Mouse (Mus musculus) midbrain, embryonic 15.5 days (tissue): ENCODE measurements around the gene Dnaja2. TPM values are rescaled to one million over a fixed set of nuclear protein-coding genes. Genes with fewer than 3 reads are reported as not detected.

Experiments
- ATAC-seq: fragments of 200-750 bp; cut with Nextera tagmentation; replicated peaks from 2 replicates; pipeline ENCODE4 v1.8.0; 2017; ENCODE audit warnings: moderate TSS enrichment
- H3K27ac ChIP-seq: fragments of 300-500 bp; sonication (generic); 2 replicates; pipeline ENCODE4 v1.5.1; 2015; ENCODE audit warnings: mild to moderate bottlenecking, inconsistent platforms
- H3K27me3 ChIP-seq: fragments of 300-500 bp; sonication (generic); replicated peaks from 2 replicates; pipeline ENCODE4 v1.6.1; 2015; ENCODE audit warnings: inconsistent platforms
- H3K36me3 ChIP-seq: fragments of 300-500 bp; sonication (generic); replicated peaks from 2 replicates; pipeline ENCODE4 v1.6.1; 2015; ENCODE audit warnings: inconsistent platforms
- H3K4me1 ChIP-seq: fragments of 300-500 bp; sonication (generic); 2 replicates; pipeline ENCODE4 v1.6.1; 2015; ENCODE audit warnings: inconsistent platforms
- H3K4me2 ChIP-seq: fragments of 300-500 bp; sonication (generic); 2 replicates; pipeline ENCODE4 v1.6.1; 2015; ENCODE audit warnings: inconsistent platforms, mild to moderate bottlenecking, moderate library complexity
- H3K4me3 ChIP-seq: fragments of 300-500 bp; sonication (generic); 2 replicates; pipeline ENCODE4 v1.5.1; 2015; ENCODE audit warnings: mild to moderate bottlenecking, inconsistent platforms
- H3K9ac ChIP-seq: fragments of 300-500 bp; sonication (generic); 2 replicates; pipeline ENCODE4 v1.6.1; 2015; ENCODE audit warnings: mild to moderate bottlenecking, inconsistent platforms
- H3K9me3 ChIP-seq: fragments of 300-500 bp; sonication (generic); 2 replicates; pipeline ENCODE4 v1.6.1; 2016; ENCODE audit warnings: inconsistent platforms
- WGBS: fragments of 180-500 bp; shearing (Covaris S2); methylation state at CpG from one replicate; pipeline ENCODE4 v1.1.7; 2015; ENCODE audit warnings: mixed read lengths; 5-methylcytosine and 5-hydroxymethylcytosine counted together
- polyA plus RNA-seq: library from polyadenylated mRNA; unstranded; fragments of >200 nt; fragmentation: Nextera tagmentation; extraction: Ambion mirVana; gene quantifications from 2 replicates; pipeline ENCODE4 v1.2.1, GENCODE M21; 2015

Gene Dnaja2
- polyA plus RNA-seq, 1 experiment from 2014 or later = 178 TPM

- WGBS = 86% methylated on average over 4 of the region's 4 CpGs
- no peak overlapping the region for H3K4me2 ChIP-seq
Observed at GRCm38 (mm10) chr8:85513283-85513682, 41.9 kb downstream of the Dnaja2 start.

GRCm38 (mm10) chr8:85512234-85512633, 42.9 kb downstream of the Dnaja2 start:
- no peak overlapping the region for H3K9ac ChIP-seq
- peaks cover 32% of the 10 kb centered on the region for H3K36me3 ChIP-seq
- ATAC-seq = no peak
- WGBS = 87% methylated on average over 8 of the region's 8 CpGs
- no peaks in the 10 kb centered on the region for H3K9me3 ChIP-seq
- H3K4me1 ChIP-seq = no peaks in the 10 kb centered on the region
- H3K4me2 ChIP-seq = no peak overlapping the region
- H3K4me3 ChIP-seq = no peak overlapping the region
- no peak overlapping the region for H3K27ac ChIP-seq
- no peaks in the 10 kb centered on the region for H3K27me3 ChIP-seq

More at GRCm38 (mm10) chr8:85513283-85513682, 41.9 kb downstream of the Dnaja2 start:
- no peak overlapping the region for H3K27ac ChIP-seq
- H3K4me1 ChIP-seq = no peaks in the 10 kb centered on the region
- H3K9me3 ChIP-seq = no peaks in the 10 kb centered on the region
- H3K9ac ChIP-seq = no peak overlapping the region
- ATAC-seq = no peak
- H3K27me3 ChIP-seq = no peaks in the 10 kb centered on the region
- peaks cover 38% of the 10 kb centered on the region for H3K36me3 ChIP-seq
- no peak overlapping the region for H3K4me3 ChIP-seq

DNA sequence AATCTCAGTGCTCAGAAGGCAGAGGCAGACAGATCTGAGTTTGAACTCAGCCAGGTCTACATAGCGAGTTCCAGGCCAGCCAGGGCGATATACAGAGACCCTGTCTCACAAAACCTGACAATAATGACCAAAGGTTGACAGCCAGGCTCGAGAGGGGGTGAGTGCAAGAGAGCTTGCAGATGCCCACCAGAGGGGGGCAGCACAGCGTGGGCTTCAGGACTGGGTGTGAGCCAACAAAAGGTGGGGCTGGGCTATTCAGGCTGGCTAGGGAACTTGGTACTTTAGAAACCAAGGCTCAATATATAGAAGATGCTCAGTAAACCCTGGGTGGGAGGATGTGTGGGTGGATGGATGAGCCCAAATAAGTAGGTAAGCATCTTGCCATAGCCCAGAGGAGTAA, 46.5 kb downstream of the Dnaja2 start:
- Histone ChIP-seq H3K9ac (no peak overlapping the region), H3K4me2 (no peak overlapping the region), H3K27ac (no peak overlapping the region), H3K9me3 (no peaks in the 10 kb centered on the region), H3K4me3 (no peak overlapping the region), H3K36me3 (peaks cover 42% of the 10 kb centered on the region), H3K27me3 (no peaks in the 10 kb centered on the region), H3K4me1 (no peaks in the 10 kb centered on the region)
- ATAC-seq = no peak
- WGBS = 76% methylated on average over 4 of the region's 4 CpGs

DNA sequence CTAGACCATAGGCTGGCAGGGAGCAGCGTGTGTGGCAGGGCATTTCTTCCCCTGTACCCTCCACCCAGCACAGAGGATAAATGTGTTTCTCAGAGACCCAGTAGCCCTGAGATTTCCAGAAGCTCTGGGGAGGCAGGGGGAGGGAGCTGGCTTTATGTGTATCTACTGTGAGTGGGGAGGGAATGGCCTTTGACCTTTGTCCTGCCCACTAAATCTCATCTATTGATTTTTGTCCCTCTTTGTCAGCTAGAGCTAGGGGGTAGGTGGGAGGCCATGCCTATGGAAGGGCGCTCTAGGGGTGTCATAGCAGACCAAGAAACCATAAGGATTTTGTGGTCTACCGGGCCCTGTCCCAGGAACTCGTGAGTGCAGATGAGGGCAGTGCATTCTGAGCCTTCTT, 48.5 kb downstream of the Dnaja2 start:
- Histone ChIP-seq H3K27me3 (no peaks in the 10 kb centered on the region), H3K4me3 (no peak overlapping the region), H3K9me3 (no peaks in the 10 kb centered on the region), H3K4me2 (no peak overlapping the region), H3K36me3 (peaks cover 42% of the 10 kb centered on the region), H3K27ac (no peak overlapping the region), H3K9ac (no peak overlapping the region), H3K4me1 (no peaks in the 10 kb centered on the region)
- WGBS = 64% methylated on average over 4 of the region's 4 CpGs
- ATAC-seq = no peak

GRCm38 (mm10) chr8:85504704-85505103, 50.4 kb downstream of the Dnaja2 start:
- H3K4me3 ChIP-seq = no peak overlapping the region
- H3K4me1 ChIP-seq = no peaks in the 10 kb centered on the region
- peaks cover 25% of the 10 kb centered on the region for H3K36me3 ChIP-seq
- H3K9ac ChIP-seq = no peak overlapping the region
- H3K4me2 ChIP-seq = no peak overlapping the region
- WGBS = 83% methylated on average over 6 of the region's 6 CpGs
- H3K27me3 ChIP-seq = no peaks in the 10 kb centered on the region
- no peak for ATAC-seq
- no peaks in the 10 kb centered on the region for H3K9me3 ChIP-seq
- H3K27ac ChIP-seq = no peak overlapping the region

DNA sequence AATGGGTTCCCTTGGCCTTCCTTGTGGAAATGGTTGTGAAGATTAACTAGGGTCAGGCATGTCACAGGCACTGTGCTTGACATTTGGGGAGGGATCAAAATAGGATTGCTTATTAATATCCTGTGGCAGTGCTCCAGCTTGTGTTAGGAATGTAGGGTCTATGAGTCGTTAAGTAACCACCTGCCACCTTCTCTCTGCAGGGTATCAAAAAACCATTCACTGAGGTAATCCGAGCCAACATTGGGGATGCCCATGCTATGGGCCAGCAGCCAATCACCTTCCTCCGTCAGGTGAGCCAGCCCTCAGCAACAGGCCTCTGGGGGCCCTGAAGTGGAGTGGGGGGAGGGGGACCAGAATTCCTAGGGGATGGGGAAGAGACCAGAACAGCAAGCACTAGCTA, 52.1 kb downstream of the Dnaja2 start:
- H3K27ac ChIP-seq = no peak overlapping the region
- H3K27me3 ChIP-seq = no peaks in the 10 kb centered on the region
- no peaks in the 10 kb centered on the region for H3K9me3 ChIP-seq
- H3K4me1 ChIP-seq = peaks cover 4% of the 10 kb centered on the region
- H3K4me3 ChIP-seq = no peak overlapping the region
- WGBS = 69% methylated on average over 3 of the region's 3 CpGs
- no peak overlapping the region for H3K9ac ChIP-seq
- H3K4me2 ChIP-seq = no peak overlapping the region
- H3K36me3 ChIP-seq = peaks cover 19% of the 10 kb centered on the region
- ATAC-seq = no peak

GRCm38 (mm10) chr8:85502381-85502780, 52.8 kb downstream of the Dnaja2 start:
- 73% methylated on average over 2 of the region's 2 CpGs for WGBS
- no peaks in the 10 kb centered on the region for H3K27me3 ChIP-seq
- H3K9me3 ChIP-seq = no peaks in the 10 kb centered on the region
- H3K9ac ChIP-seq = no peak overlapping the region
- H3K4me3 ChIP-seq = no peak overlapping the region
- H3K36me3 ChIP-seq = peaks cover 19% of the 10 kb centered on the region; the same call in 1 of the 2 replicates
- no peak overlapping the region for H3K4me2 ChIP-seq
- peaks cover 4% of the 10 kb centered on the region for H3K4me1 ChIP-seq
- no peak overlapping the region for H3K27ac ChIP-seq
- ATAC-seq = no peak

- H3K9me3 ChIP-seq = no peaks in the 10 kb centered on the region
- no peaks in the 10 kb centered on the region for H3K27me3 ChIP-seq
- H3K4me1 ChIP-seq = peaks cover 4% of the 10 kb centered on the region
- WGBS = 66% methylated on average over 11 of the region's 11 CpGs
- no peak overlapping the region for H3K9ac ChIP-seq
- peak overlapping the region; percentile 10 for H3K27ac ChIP-seq
- H3K36me3 ChIP-seq = peaks cover 14% of the 10 kb centered on the region; the same call in 1 of the 2 replicates
- ATAC-seq = peak; percentile 80
- H3K4me2 ChIP-seq = no peak overlapping the region
- no peak overlapping the region for H3K4me3 ChIP-seq
Observed at GRCm38 (mm10) chr8:85500955-85501685, 54.0 kb downstream of the Dnaja2 start.

DNA sequence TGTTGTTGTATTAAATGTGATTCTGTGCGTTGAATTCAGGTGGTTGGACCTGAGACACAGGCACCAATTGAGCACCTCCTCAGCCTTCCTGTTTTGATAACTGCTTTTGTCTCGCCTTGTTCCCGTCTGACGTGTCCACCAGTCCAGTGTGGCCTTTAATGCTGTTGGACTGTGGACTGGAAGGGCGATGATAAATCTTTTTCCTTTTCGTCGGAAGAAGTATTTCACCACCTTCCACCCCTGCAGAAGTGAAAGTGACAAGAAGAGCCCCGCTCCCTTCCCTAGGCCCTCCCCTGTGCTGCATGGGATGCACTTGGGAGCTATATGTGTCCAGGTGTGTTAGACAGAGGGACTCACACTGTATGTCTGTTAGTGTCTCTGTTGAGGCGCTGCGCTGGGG, 54.7 kb downstream of the Dnaja2 start:
- no peak; the same call in 1 of the 2 replicates for ATAC-seq
- no peak overlapping the region for H3K4me2 ChIP-seq
- H3K4me3 ChIP-seq = no peak overlapping the region
- peaks cover 13% of the 10 kb centered on the region; the same call in 1 of the 2 replicates for H3K36me3 ChIP-seq
- peaks cover 4% of the 10 kb centered on the region for H3K4me1 ChIP-seq
- no peaks in the 10 kb centered on the region for H3K9me3 ChIP-seq
- H3K27ac ChIP-seq = peak overlapping the region; percentile 10
- 94% methylated on average over 10 of the region's 10 CpGs for WGBS
- H3K27me3 ChIP-seq = no peaks in the 10 kb centered on the region
- no peak overlapping the region for H3K9ac ChIP-seq

- Histone ChIP-seq H3K9me3 (no peaks in the 10 kb centered on the region), H3K27me3 (no peaks in the 10 kb centered on the region), H3K27ac (no peak overlapping the region; the same call in 1 of the 2 replicates), H3K9ac (no peak overlapping the region), H3K4me3 (no peak overlapping the region), H3K36me3 (no peaks in the 10 kb centered on the region), H3K4me1 (peaks cover 9% of the 10 kb centered on the region), H3K4me2 (no peak overlapping the region)
- no peak for ATAC-seq
- 27% methylated on average over 2 of the region's 2 CpGs for WGBS
Observed at GRCm38 (mm10) chr8:85498577-85498976, 56.6 kb downstream of the Dnaja2 start.

DNA sequence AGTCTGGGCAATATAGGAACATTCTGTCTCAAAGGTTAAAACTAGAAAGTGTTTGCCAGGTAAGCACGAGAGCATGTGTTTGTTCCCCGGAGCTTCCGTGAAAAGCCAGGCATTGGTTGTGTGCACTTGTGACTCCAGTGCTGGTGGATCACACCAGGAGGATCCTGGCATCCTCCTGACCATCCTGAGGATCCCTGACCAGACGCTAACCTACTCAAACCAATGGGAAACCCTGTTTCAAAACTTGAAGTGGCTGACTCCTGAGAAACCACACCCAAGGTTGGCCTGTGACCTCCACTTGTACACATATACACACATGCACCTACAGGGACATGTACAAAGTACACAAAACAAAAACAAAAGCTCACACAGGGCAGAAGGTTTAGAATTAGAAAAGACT, 58.4 kb downstream of the Dnaja2 start:
- ATAC-seq = no peak
- Histone ChIP-seq H3K4me2 (no peak overlapping the region), H3K27me3 (no peaks in the 10 kb centered on the region), H3K36me3 (no peaks in the 10 kb centered on the region), H3K9ac (no peak overlapping the region), H3K4me3 (no peak overlapping the region), H3K27ac (no peak overlapping the region), H3K4me1 (peaks cover 17% of the 10 kb centered on the region), H3K9me3 (no peaks in the 10 kb centered on the region)
- 91% methylated on average over 4 of the region's 4 CpGs for WGBS

DNA sequence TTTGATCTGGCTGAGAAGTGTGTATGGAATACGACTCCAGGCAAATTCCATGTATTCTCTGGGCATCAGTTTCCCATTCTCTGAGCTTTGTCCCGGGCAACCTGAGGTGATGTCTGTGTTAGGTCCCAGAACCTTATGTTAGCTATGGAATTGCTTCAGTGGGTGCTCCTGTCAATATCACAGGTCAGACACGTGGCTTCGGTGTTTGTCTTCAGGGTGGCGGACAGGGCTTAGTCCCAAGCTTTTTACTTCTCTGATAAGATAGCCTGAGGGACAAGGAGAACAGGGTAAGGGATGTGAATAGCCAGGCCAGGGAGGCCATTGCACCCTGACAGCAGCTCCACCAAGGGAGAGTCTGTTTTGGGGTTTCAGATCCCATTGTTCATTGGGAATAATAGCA, 59.0 kb downstream of the Dnaja2 start:
- Histone ChIP-seq H3K4me1 (peaks cover 17% of the 10 kb centered on the region), H3K4me3 (no peak overlapping the region), H3K9me3 (no peaks in the 10 kb centered on the region), H3K27ac (no peak overlapping the region), H3K9ac (no peak overlapping the region), H3K27me3 (no peaks in the 10 kb centered on the region), H3K36me3 (no peaks in the 10 kb centered on the region), H3K4me2 (no peak overlapping the region)
- ATAC-seq = no peak
- 91% methylated on average over 5 of the region's 5 CpGs for WGBS
